Mouse (Mus musculus) megakaryocyte, embryonic 14.5 days (primary cell): ENCODE results near the gene Nr2e1. TPM values are rescaled to one million over a fixed set of nuclear protein-coding genes. Genes with fewer than 3 reads are reported as not detected.

Experiments used
- H3K27me3 ChIP-seq: replicated peaks from 2 replicates; pipeline ENCODE3; 2012; ENCODE audit warnings: inconsistent platforms
- H3K36me3 ChIP-seq: replicated peaks from 2 replicates; pipeline ENCODE3; 2012; ENCODE audit warnings: low read length, inconsistent platforms, mixed read lengths
- H3K4me1 ChIP-seq: 2 replicates; pipeline ENCODE4 v1.6.1; 2012; ENCODE audit warnings: inconsistent platforms
- H3K4me3 ChIP-seq: replicated peaks from 2 replicates; pipeline ENCODE3; 2012; ENCODE audit warnings: moderate library complexity, mild to moderate bottlenecking, inconsistent platforms
- H3K9me3 ChIP-seq: 2 replicates; pipeline ENCODE4 v1.6.1; 2012; ENCODE audit warnings: inconsistent platforms
- FLI1 ChIP-seq: IDR thresholded peaks from 2 replicates; pipeline ENCODE4 v1.6.1; 2012; ENCODE audit warnings: low read length, inconsistent platforms, mixed read lengths
- GATA1 ChIP-seq: IDR thresholded peaks from 3 replicates; pipeline ENCODE4 v1.6.1; 2012; ENCODE audit warnings: mixed read lengths, low read length, inconsistent platforms, borderline replicate concordance
- polyA plus RNA-seq: library from polyadenylated mRNA; stranded (reverse); fragments of >175 nt; gene quantifications from 2 replicates; pipeline ENCODE4 v1.2.3, GENCODE M21; 2012; ENCODE audit warnings: low replicate concordance; ENCODE audit not compliant: insufficient read depth

The Nr2e1 gene
- polyA plus RNA-seq, 1 experiment, result not detected

GRCm38 (mm10) chr10:42589505-42589904, 6.1 kb upstream of the Nr2e1 start:
- H3K36me3 ChIP-seq, result no peaks in the 10 kb centered on the region
- peaks cover 29% of the 10 kb centered on the region for H3K4me1 ChIP-seq
- no peak overlapping the region for H3K4me3 ChIP-seq
- TF ChIP-seq FLI1 (no peak), GATA1 (no peak)
- H3K9me3 ChIP-seq, result peaks cover 11% of the 10 kb centered on the region
- peaks cover 100% of the 10 kb centered on the region for H3K27me3 ChIP-seq

DNA sequence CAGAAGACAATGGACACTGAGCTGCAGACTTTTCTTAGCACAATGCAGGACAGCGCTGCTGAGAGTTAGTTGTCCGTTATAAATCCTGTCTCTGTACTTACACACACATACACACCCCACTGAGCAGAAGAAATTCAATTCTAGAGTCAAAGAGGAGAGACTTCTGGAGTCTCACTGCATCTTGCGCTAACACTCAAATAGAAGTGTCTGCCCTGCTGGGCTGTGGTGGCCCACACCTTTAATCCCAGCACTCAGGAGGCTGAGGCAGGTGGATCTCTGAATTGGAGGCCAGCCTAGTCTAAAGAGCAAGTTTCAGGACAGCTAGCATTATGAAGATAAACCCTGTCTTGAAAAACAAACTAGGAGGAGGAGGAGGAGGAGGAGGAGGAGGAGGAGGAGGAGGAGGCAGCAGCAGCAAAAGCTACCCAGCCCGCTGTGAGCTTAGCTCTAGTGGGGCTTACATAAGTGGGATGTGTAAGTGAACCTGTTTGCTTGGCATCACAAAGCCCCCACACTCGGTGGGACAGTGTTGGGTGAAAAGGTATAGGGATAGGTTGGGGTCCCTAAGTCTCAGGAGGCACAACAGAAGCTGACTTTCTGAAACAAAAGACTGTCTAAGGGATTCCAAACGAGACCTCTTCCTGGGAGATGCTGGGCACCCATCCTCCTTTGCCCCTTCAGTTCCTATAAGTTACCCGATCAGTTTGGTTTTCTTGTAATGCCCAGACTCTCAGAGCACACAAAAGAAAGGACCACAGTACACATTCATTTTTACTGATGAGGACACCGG, 4.7 kb upstream of the Nr2e1 start:
- H3K9me3 ChIP-seq, result peaks cover 12% of the 10 kb centered on the region
- H3K4me3 ChIP-seq, result no peak overlapping the region
- peaks cover 100% of the 10 kb centered on the region for H3K27me3 ChIP-seq
- H3K36me3 ChIP-seq, result no peaks in the 10 kb centered on the region
- TF ChIP-seq FLI1, result no peak
- no peak for TF ChIP-seq GATA1
- peaks cover 42% of the 10 kb centered on the region for H3K4me1 ChIP-seq

DNA sequence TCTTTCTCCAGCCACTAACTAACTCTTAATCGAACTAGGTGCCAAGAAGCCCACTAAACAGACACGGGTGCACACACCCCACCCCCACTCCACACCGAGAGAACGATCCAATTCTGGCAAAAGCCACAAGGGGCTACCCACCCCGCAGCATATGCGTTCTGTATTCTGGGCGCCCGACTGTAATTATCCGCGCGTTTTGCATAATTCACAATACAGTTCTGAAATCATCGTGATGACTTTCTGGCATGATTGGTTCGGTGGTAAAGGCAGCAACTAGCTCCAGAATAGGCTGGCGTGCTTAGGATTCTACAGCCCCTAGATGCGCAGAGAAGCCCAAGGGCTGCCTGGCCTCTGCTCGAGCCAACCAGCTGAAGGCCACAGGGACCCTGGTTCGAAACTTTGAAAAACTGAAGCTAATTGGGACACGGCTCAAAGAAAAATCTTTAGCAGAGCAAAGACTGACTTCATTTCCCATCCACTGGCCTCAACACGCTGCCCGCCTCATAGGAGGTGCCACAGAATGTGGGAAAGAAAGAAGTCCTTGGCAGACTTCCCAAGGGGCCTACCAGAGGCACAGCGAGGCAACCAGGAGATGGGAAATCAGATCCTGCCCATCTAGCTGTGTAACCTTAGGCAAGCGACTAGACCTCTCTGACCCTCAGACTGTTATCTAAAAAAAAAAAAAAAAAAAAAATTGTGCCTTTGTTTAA, 2.3 kb upstream of the Nr2e1 start:
- H3K36me3 ChIP-seq, result no peaks in the 10 kb centered on the region
- H3K4me1 ChIP-seq, result peaks cover 41% of the 10 kb centered on the region
- peaks cover 98% of the 10 kb centered on the region for H3K27me3 ChIP-seq
- peaks cover 9% of the 10 kb centered on the region for H3K9me3 ChIP-seq
- no peak overlapping the region for H3K4me3 ChIP-seq
- TF ChIP-seq GATA1 (no peak), FLI1 (no peak)

- Histone ChIP-seq H3K4me1 (peaks cover 45% of the 10 kb centered on the region), H3K4me3 (no peak overlapping the region), H3K27me3 (peaks cover 98% of the 10 kb centered on the region), H3K36me3 (no peaks in the 10 kb centered on the region), H3K9me3 (peaks cover 9% of the 10 kb centered on the region)
- TF ChIP-seq FLI1 (no peak), GATA1 (no peak)
Observed at GRCm38 (mm10) chr10:42585156-42585555, 1.7 kb upstream of the Nr2e1 start.

DNA sequence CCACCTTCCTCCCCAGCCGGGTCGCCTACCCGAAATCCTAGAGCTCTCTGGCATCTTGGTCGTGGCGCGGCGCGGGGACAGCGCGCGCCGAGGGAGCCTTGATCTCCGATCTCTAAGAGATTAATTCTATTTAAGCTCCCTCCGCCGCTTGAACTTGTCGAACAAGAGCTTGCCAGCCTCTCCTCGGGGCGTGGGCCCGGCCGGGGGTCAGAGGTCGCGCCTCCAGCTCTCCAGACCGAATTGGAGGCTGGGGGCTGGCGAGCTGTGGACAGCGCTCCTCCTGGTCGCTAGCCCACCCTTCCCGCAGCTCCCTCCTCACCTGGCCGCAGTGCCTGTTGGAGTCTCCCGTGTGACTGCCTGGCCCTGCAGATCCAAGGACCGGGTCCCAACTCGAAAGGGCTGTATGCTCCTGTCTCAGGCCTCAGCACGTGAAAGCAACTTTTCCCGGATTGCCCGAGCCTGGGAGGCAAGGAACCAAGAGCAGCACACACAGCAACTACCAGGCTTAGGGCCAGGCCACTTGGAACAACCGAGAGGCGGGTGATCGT, 1.1 kb upstream of the Nr2e1 start:
- peaks cover 98% of the 10 kb centered on the region for H3K27me3 ChIP-seq
- no peak overlapping the region for H3K4me3 ChIP-seq
- peaks cover 52% of the 10 kb centered on the region for H3K4me1 ChIP-seq
- no peaks in the 10 kb centered on the region for H3K36me3 ChIP-seq
- TF ChIP-seq GATA1, result no peak
- no peak for TF ChIP-seq FLI1
- H3K9me3 ChIP-seq, result peaks cover 9% of the 10 kb centered on the region

DNA sequence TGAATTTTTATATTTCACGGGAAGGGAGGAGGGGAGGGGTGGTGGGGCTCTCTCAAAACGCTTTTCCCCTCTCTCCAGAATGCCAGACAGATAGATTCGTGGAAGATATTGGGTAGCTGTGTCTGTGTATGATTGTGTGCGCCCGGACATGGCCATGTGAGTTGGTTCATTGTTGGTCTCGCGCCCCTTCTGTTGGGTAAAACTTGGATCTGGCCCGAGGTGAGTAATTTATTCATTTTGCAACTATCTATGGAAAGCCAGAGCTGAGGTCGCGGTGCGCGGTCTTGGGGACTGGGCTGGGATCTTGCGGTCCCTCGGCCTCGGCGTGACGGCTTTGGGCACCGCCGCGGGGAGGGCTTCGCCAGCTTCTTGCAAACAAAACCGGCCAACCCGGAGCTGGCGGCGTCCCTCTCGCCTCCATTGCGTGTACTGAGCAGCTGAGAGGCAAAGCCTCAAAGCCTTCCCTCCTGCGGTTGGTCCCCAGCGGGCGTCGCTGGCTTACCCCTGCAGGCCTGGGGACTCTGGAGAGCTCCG, 537 bp upstream of the Nr2e1 start:
- Histone ChIP-seq H3K4me3 (no peak overlapping the region), H3K36me3 (no peaks in the 10 kb centered on the region), H3K9me3 (peaks cover 9% of the 10 kb centered on the region), H3K4me1 (peaks cover 57% of the 10 kb centered on the region), H3K27me3 (peaks cover 98% of the 10 kb centered on the region)
- TF ChIP-seq GATA1, result no peak
- no peak for TF ChIP-seq FLI1

DNA sequence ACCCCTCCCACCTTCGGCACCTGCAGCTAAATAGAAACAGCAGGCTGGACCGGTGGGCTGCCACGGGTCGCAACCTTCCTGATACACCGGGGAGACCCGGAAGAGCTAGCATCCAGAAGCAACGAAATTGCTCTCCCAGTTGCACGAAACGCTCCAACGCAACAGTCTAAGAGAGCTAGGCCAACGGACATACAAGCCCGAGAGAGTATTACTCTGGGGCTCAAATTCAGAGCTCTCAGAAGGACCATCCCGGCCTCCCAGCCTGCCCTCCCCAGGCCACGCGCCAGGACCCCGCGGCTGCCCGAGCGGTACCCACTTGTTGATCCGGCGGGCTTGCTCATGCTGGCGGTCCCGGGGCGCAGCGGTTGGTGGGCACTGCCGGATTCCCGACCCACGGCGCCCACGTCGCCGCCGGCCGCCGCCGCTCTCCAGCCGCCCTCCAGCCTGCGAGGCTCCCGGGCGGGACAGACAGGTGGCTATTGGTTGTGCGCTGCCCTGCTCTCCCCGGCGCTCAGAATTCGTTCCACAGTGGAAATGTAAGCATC, 794 bp downstream of the Nr2e1 start:
- Histone ChIP-seq H3K4me1 (peaks cover 66% of the 10 kb centered on the region), H3K36me3 (no peaks in the 10 kb centered on the region), H3K4me3 (no peak overlapping the region), H3K9me3 (peaks cover 9% of the 10 kb centered on the region), H3K27me3 (peaks cover 98% of the 10 kb centered on the region)
- TF ChIP-seq FLI1 (no peak), GATA1 (no peak)

DNA sequence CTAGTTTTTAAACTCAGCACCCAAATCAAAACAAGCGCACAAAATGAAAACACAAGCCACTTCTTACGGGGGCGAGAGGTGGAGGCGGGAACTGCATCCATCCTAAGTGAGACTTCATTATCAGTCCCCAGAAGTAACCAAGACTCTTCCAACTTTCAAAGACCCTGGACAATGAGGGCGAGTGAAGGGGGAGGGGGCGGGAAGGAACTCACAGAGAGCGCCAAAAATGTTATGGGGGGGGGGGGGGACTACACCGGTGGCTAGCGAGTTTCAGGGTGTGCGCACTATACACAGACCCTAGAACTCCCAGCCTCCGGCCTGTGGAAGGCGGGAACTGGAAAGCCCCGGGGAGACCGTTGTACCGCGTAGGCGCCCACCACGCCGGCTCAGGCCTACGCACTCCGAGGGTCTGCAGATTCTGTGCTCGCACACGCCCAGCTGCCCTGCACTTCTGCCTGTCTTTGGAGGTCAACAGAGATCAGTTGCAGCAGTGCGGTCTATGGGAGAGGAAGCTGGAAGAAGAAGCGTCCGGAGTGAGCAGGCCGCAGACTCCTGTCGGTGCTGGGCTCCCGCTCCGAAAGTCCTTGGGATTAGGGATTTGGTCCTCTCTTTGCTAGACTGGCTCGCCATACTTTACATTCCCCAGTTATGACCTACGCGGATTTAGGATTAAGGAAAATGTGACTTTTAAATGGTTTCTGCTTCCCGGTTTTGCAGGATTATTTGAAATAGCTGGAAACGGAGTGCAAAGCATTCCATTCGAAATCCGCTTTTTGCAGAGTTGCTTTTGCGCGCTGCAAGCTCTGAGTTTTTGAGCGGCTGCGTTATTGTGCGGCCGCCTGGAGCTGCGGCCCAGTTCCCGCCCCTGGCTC, 1.5 kb downstream of the Nr2e1 start:
- Histone ChIP-seq H3K4me3 (peak overlapping the region; percentile 76), H3K4me1 (peaks cover 72% of the 10 kb centered on the region), H3K9me3 (peaks cover 12% of the 10 kb centered on the region), H3K36me3 (no peaks in the 10 kb centered on the region), H3K27me3 (peaks cover 97% of the 10 kb centered on the region)
- TF ChIP-seq FLI1 (no peak), GATA1 (no peak)

DNA sequence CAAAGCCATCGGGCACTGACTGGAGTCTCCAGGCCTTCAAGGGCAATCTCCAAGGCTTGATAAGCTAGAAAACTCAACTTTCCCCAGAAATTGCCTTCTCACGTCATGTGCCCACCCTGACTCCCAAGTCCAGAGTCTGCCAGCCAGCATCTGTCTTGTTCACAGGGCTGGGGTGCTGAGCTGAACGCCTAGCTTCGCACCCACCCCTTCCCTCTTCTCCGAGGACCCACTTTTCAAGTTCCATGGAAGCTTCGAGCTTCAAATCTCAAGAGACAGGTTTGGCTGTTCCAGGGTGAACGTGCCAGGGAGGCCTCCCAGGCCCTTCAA, 2.5 kb downstream of the Nr2e1 start:
- Histone ChIP-seq H3K27me3 (peaks cover 95% of the 10 kb centered on the region), H3K9me3 (0 out of 2 replicates have a peak, but pooled peaks cover 6% of the 10 kb centered on the region), H3K36me3 (no peaks in the 10 kb centered on the region), H3K4me3 (no peak overlapping the region), H3K4me1 (peaks cover 72% of the 10 kb centered on the region)
- TF ChIP-seq GATA1 (no peak), FLI1 (no peak)
